Comparison of ENCODE assay signal across 13 mouse cellular contexts in genomic region chr4:133113351-133113882, GRCm38 (mm10). TPM values are rescaled to one million over a fixed set of nuclear protein-coding genes. Genes with fewer than 3 reads are reported as not detected.
DNase-seq lines count a peak whose midpoint lies in the region; ATAC-seq lines count a peak whose summit lies in the region.
"Had no signal": no experiment of that assay in that cellular context is flagged by ENCODE, and none has a peak within 500 bp of the region (broad histone marks: within the 10 kb centered on the region; RNA-seq: fewer than 3 reads in every experiment).

No protein-coding gene starts in this region.

- H3K27me3 ChIP-seq in embryonic facial prominence, embryonic 14.5 days (replicated peaks; ENCODE audit: control insufficient read depth, insufficient read depth, low read length) = no peaks in the 10 kb centered on the region
- H3K27me3 ChIP-seq in stomach, embryonic 16.5 days (ENCODE audit: control insufficient read depth, insufficient read depth, low read length) = no peaks in the 10 kb centered on the region
- H3K27me3 ChIP-seq: forebrain, embryonic 13.5 days; lung, embryonic 15.5 days had no signal

- no peak overlapping the region for H3K4me2 ChIP-seq in embryonic facial prominence, embryonic 14.5 days (ENCODE audit: low read depth, low read length)
- H3K4me2 ChIP-seq in stomach, embryonic 16.5 days (ENCODE audit: low read depth, low read length) = no peak overlapping the region
- H3K4me2 ChIP-seq: forebrain, embryonic 13.5 days; lung, embryonic 15.5 days had no signal

- ATAC-seq in embryonic facial prominence, embryonic 14.5 days (ENCODE audit: low read depth) = no peak
- ATAC-seq in stomach, embryonic 16.5 days (ENCODE audit: insufficient read depth, low FRiP score) = no peak
- ATAC-seq: activated CD4-positive, CD25-positive, alpha-beta regulatory T cell, adult 4 months; forebrain, embryonic 13.5 days had no signal

- intact Hi-C loops in heart, postnatal 10 days (cut with DNase I) = no loop called here
- intact Hi-C loops in left cerebral cortex, postnatal 10 days (cut with DNase I) = no loop called here

- WGBS in embryonic facial prominence, embryonic 14.5 days = 40% methylated on average over 5 of the region's 6 CpGs
- WGBS in stomach, embryonic 16.5 days = 60% methylated on average over 6 of the region's 6 CpGs

- H3K36me3 ChIP-seq in embryonic facial prominence, embryonic 14.5 days (ENCODE audit: control insufficient read depth, insufficient read depth, low read length) = no peaks in the 10 kb centered on the region
- no peaks in the 10 kb centered on the region for H3K36me3 ChIP-seq in stomach, embryonic 16.5 days (ENCODE audit: control insufficient read depth, insufficient read depth, low read length)
- H3K36me3 ChIP-seq: lung, embryonic 15.5 days had no signal

- H3K27ac ChIP-seq in embryonic facial prominence, embryonic 14.5 days (replicated peaks; ENCODE audit: low read depth, low read length) = peak overlapping the region; percentile 35; the same call in 1 of the 2 replicates
- H3K27ac ChIP-seq in stomach, embryonic 16.5 days (ENCODE audit: low read length) = peak overlapping the region; percentile 43; the same call in 1 of the 2 replicates
- H3K27ac ChIP-seq: forebrain, embryonic 13.5 days; lung, embryonic 15.5 days had no signal

- no peaks in the 10 kb centered on the region for H3K9me3 ChIP-seq in embryonic facial prominence, embryonic 14.5 days (ENCODE audit: control insufficient read depth, low read length)
- H3K9me3 ChIP-seq in stomach, embryonic 16.5 days (replicated peaks; ENCODE audit: control insufficient read depth, low read length) = no peaks in the 10 kb centered on the region
- H3K9me3 ChIP-seq: forebrain, embryonic 13.5 days; lung, embryonic 15.5 days had no signal

- DNase-seq in heart, adult 11 months = peak; percentile 96
- DNase-seq in heart, postnatal 10 days = no peak
- peak; percentile 18 for DNase-seq in 3134 (ENCODE audit: extremely low read depth, insufficient read length, low spot score)
- DNase-seq in embryonic facial prominence, embryonic 14.5 days (ENCODE audit: low spot score) = no peak
- no peak for DNase-seq in adrenal gland, postnatal 25 days
- no peak for DNase-seq in frontal cortex, postnatal 36 days (ENCODE audit: low spot score in 2 of 2)
- no peak for DNase-seq in left cerebral cortex, postnatal 10 days (ENCODE audit: extremely low spot score in 1 of 2, low spot score in 2 of 2)
- DNase-seq: cerebellum, adult 9-10 months; kidney, adult 9 months had no signal

- no peak overlapping the region for H3K4me3 ChIP-seq in embryonic facial prominence, embryonic 14.5 days (ENCODE audit: low read depth, low read length)
- H3K4me3 ChIP-seq in stomach, embryonic 16.5 days (replicated peaks; ENCODE audit: low read length) = no peak overlapping the region
- H3K4me3 ChIP-seq: forebrain, embryonic 13.5 days; lung, embryonic 15.5 days had no signal

- no peak overlapping the region for H3K9ac ChIP-seq in embryonic facial prominence, embryonic 14.5 days (ENCODE audit: low read depth, low read length)
- H3K9ac ChIP-seq in stomach, embryonic 16.5 days (ENCODE audit: low read length) = no peak overlapping the region
- H3K9ac ChIP-seq: forebrain, embryonic 13.5 days; lung, embryonic 15.5 days had no signal

- peaks cover 30% of the 10 kb centered on the region for H3K4me1 ChIP-seq in embryonic facial prominence, embryonic 14.5 days (ENCODE audit: control insufficient read depth, insufficient read depth, low read length)
- H3K4me1 ChIP-seq in stomach, embryonic 16.5 days (ENCODE audit: control insufficient read depth, insufficient read depth, low read length) = peaks cover 30% of the 10 kb centered on the region

RNA-seq across cellular contexts. Expression of gene Wasf2, which starts 16.9 kb away (rescaled TPM):
- total RNA-seq in heart, postnatal 10 days (2021) = 100 to 1,000 TPM; 134 to 164 TPM
- polyA plus RNA-seq in embryonic facial prominence, embryonic 14.5 days (2014; fragmentation: Nextera tagmentation; extraction: Ambion mirVana) = 83.4 and 92.4 TPM in 2 replicates
- 84.3 and 98.6 TPM in 2 replicates for polyA plus RNA-seq in stomach, embryonic 16.5 days (2015; fragmentation: Nextera tagmentation; extraction: Ambion mirVana)
- total RNA-seq in adrenal gland, postnatal 25 days (2021) = 107 and 137 TPM in 2 replicates
- 10 to 100 TPM; 23.9 to 38.5 TPM for total RNA-seq in left cerebral cortex, postnatal 10 days (2021)

Comparison
In these comparisons a context has a peak if more than half of its experiments do, and no peak if none do; other contexts are left out.
1. DNase-seq: peak in heart, adult 11 months (single experiment) and 3134 (single experiment); none in heart, postnatal 10 days (0 of 2), embryonic facial prominence, embryonic 14.5 days (single experiment), adrenal gland, postnatal 25 days (single experiment), frontal cortex, postnatal 36 days (0 of 2) and left cerebral cortex, postnatal 10 days (0 of 2).